ENCODE assay signal across 12 mouse cellular contexts in genomic region chr4:136824935-136825552, GRCm38 (mm10). TPM values are rescaled to one million over a fixed set of nuclear protein-coding genes. Genes with fewer than 3 reads are reported as not detected.
DNase-seq lines count a peak whose midpoint lies in the region; ATAC-seq lines count a peak whose summit lies in the region.
"Had no signal": no experiment of that assay in that cellular context is flagged by ENCODE, and none has a peak within 500 bp of the region (broad histone marks: within the 10 kb centered on the region; RNA-seq: fewer than 3 reads in every experiment).

No protein-coding gene starts in this region.

- H3K9me3 ChIP-seq in heart, embryonic 15.5 days (replicated peaks), result no peaks in the 10 kb centered on the region
- no peaks in the 10 kb centered on the region for H3K9me3 ChIP-seq in midbrain, embryonic 10.5 days (replicated peaks)
- no peaks in the 10 kb centered on the region for H3K9me3 ChIP-seq in limb, embryonic 10.5 days (replicated peaks)
- H3K9me3 ChIP-seq: kidney, embryonic 15.5 days; limb, embryonic 15.5 days had no signal

- DNase-seq in heart, adult 18-20 months, result no peak
- peak; percentile 91 for DNase-seq in cerebellum, adult 9-11 months
- DNase-seq in midbrain, embryonic 10.5 days (ENCODE audit: low spot score), result no peak
- no peak for DNase-seq in ovary, adult 18-20 months (ENCODE audit: low spot score)
- DNase-seq in kidney, postnatal 25 days, result no peak
- no peak for DNase-seq in limb, embryonic 10.5 days (ENCODE audit: low spot score)
- DNase-seq: adrenal gland, postnatal 14 days; right cerebral cortex, adult 18-20 months had no signal

- no peak overlapping the region for H3K27ac ChIP-seq in heart, embryonic 15.5 days
- H3K27ac ChIP-seq in midbrain, embryonic 10.5 days (replicated peaks), result peak overlapping the region; percentile 28; the same call in 1 of the 2 replicates
- no peak overlapping the region for H3K27ac ChIP-seq in limb, embryonic 10.5 days
- H3K27ac ChIP-seq: kidney, embryonic 15.5 days; limb, embryonic 15.5 days had no signal

- ATAC-seq in heart, embryonic 15.5 days (replicated peaks; ENCODE audit: insufficient number of reproducible peaks, insufficient read depth, low FRiP score, low read depth), result no peak
- peak; percentile 57; the same call in 1 of the 2 replicates for ATAC-seq in cerebellum, adult (ENCODE audit: insufficient number of reproducible peaks, low FRiP score, low TSS enrichment)

- H3K4me1 ChIP-seq in heart, embryonic 15.5 days (replicated peaks), result peaks cover 25% of the 10 kb centered on the region
- peaks cover 95% of the 10 kb centered on the region for H3K4me1 ChIP-seq in midbrain, embryonic 10.5 days
- H3K4me1 ChIP-seq in limb, embryonic 10.5 days, result peaks cover 33% of the 10 kb centered on the region

- no peak overlapping the region for H3K9ac ChIP-seq in heart, embryonic 15.5 days
- H3K9ac ChIP-seq: kidney, embryonic 15.5 days; limb, embryonic 15.5 days had no signal

- H3K4me2 ChIP-seq in heart, embryonic 15.5 days, result 0 out of 2 replicates have a peak overlapping the region, but pooled peaks have one; percentile 19
- H3K4me2 ChIP-seq: kidney, embryonic 15.5 days; limb, embryonic 15.5 days had no signal

- WGBS in heart, embryonic 15.5 days, result 28% methylated on average over 18 of the region's 18 CpGs
- 65% methylated on average over 18 of the region's 18 CpGs for WGBS in midbrain, embryonic 10.5 days
- 82% methylated on average over 18 of the region's 18 CpGs for WGBS in limb, embryonic 10.5 days

- H3K36me3 ChIP-seq in heart, embryonic 15.5 days, result no peaks in the 10 kb centered on the region
- H3K36me3 ChIP-seq in midbrain, embryonic 10.5 days, result peaks cover 63% of the 10 kb centered on the region
- H3K36me3 ChIP-seq in limb, embryonic 10.5 days, result peaks cover 12% of the 10 kb centered on the region
- H3K36me3 ChIP-seq: kidney, embryonic 15.5 days had no signal

- H3K4me3 ChIP-seq in heart, embryonic 15.5 days, result no peak overlapping the region
- no peak overlapping the region for H3K4me3 ChIP-seq in midbrain, embryonic 10.5 days
- H3K4me3 ChIP-seq in limb, embryonic 10.5 days, result no peak overlapping the region
- H3K4me3 ChIP-seq: kidney, embryonic 15.5 days; limb, embryonic 15.5 days had no signal

- peaks cover 80% of the 10 kb centered on the region for H3K27me3 ChIP-seq in heart, embryonic 15.5 days
- no peaks in the 10 kb centered on the region for H3K27me3 ChIP-seq in midbrain, embryonic 10.5 days (ENCODE audit: low read depth, poor library complexity, severe bottlenecking)
- H3K27me3 ChIP-seq in limb, embryonic 10.5 days (ENCODE audit: low read depth, poor library complexity, severe bottlenecking), result peaks cover 13% of the 10 kb centered on the region
- H3K27me3 ChIP-seq: kidney, embryonic 15.5 days; limb, embryonic 15.5 days had no signal

RNA-seq across cellular contexts. Expression of gene Ephb2, which starts 10.7 kb away (rescaled TPM):
- 1.3 and 3.3 TPM in 2 replicates for polyA plus RNA-seq in heart, embryonic 15.5 days (2015; fragmentation: Nextera tagmentation; extraction: Ambion mirVana)
- under 1 TPM; 0.89 to 0.90 TPM for total RNA-seq in heart, adult 18-20 months (2021)
- 15.6 and 20.9 TPM in 2 replicates for polyA plus RNA-seq in midbrain, embryonic 10.5 days (2016; fragmentation: Nextera tagmentation; extraction: Ambion mirVana)
- polyA plus RNA-seq in limb, embryonic 10.5 days (2016; fragmentation: Nextera tagmentation; extraction: Ambion mirVana), result 9.6 and 10.8 TPM in 2 replicates
